Mouse (Mus musculus) olfactory bulb, adult 2 months (tissue): ENCODE measurements around the gene Olfr98.

Experiments used
- CTCF ChIP-seq: fragments of 200-500 bp; IDR thresholded peaks from 2 replicates; pipeline ENCODE4 v1.5.1; 2012; ENCODE audit warnings: low read depth, mild to moderate bottlenecking, low read length, moderate library complexity; ENCODE audit not compliant: insufficient read depth
- POLR2A ChIP-seq: fragments of 200-500 bp; IDR thresholded peaks from 2 replicates; pipeline ENCODE4 v1.6.1; 2012; ENCODE audit warnings: mild to moderate bottlenecking, low read depth, low read length, moderate library complexity; ENCODE audit not compliant: insufficient read depth

DNA sequence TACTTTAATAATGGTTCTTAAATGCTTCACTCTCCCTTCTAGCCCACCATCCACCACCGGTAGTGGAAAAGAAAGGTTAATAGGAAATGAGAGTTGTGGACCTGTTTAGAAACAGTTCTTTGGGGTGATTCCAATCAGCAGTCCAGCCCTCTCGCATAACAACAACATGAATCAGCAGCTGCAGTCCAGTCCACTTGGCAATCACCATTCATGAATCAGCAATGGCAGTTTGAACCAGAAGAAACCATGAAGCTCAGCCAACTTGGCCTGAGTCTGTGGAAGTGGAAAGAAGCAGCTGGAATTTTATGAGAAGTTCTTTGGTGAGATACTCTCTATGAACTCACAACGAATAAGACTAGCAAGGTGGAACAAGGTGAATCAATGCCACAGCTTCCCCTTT is 45.1 kb downstream of the Olfr98 start:
- no peak for TF ChIP-seq CTCF
- no peak for TF ChIP-seq POLR2A
